Mouse (Mus musculus): ENCODE measurements at regions not wholly inside any gene's neighbourhood (a gene's known extent, or its start where the extent isn't known, plus 50 kb on each side); places are given as distances from the start of the nearest gene placed in this dataset.

GRCm38 (mm10) chr10:70866737-70867136, 211.0 kb upstream of the Phyhipl start:
- Histone ChIP-seq H3K9me3 (replicated peaks) (no peaks in the 10 kb centered on the region), H3K4me3 (no peak overlapping the region), H3K36me3 (no peaks in the 10 kb centered on the region), H3K4me1 (replicated peaks) (no peaks in the 10 kb centered on the region), H3K27me3 (replicated peaks) (no peaks in the 10 kb centered on the region), H3K4me2 (no peak overlapping the region), H3K9ac (no peak overlapping the region), H3K27ac (ENCODE audit: poor library complexity, severe bottlenecking) (no peak overlapping the region)
- WGBS = 90% methylated on average over 2 of the region's 2 CpGs
- ATAC-seq (ENCODE audit: insufficient number of reproducible peaks, low FRiP score) = no peak

GRCm38 (mm10) chr10:70864650-70865049, 208.9 kb upstream of the Phyhipl start:
- no peaks in the 10 kb centered on the region for H3K27me3 ChIP-seq (replicated peaks)

GRCm38 (mm10) chr10:70862022-70862335, 206.2 kb upstream of the Phyhipl start:
- H3K27ac ChIP-seq (ENCODE audit: poor library complexity, severe bottlenecking) = no peak overlapping the region
- H3K9ac ChIP-seq = no peak overlapping the region
- 53% methylated on average over 4 of the region's 4 CpGs for WGBS
- H3K4me1 ChIP-seq (replicated peaks) = no peaks in the 10 kb centered on the region
- ATAC-seq (ENCODE audit: insufficient number of reproducible peaks, low FRiP score) = no peak
- no peak overlapping the region for H3K4me3 ChIP-seq
- H3K27me3 ChIP-seq (replicated peaks) = no peaks in the 10 kb centered on the region
- no peaks in the 10 kb centered on the region for H3K36me3 ChIP-seq
- no peak overlapping the region for H3K4me2 ChIP-seq
- no peaks in the 10 kb centered on the region for H3K9me3 ChIP-seq (replicated peaks)

More at GRCm38 (mm10) chr10:70864650-70865049, 208.9 kb upstream of the Phyhipl start:
- no peak overlapping the region for H3K9ac ChIP-seq
- H3K27ac ChIP-seq (ENCODE audit: poor library complexity, severe bottlenecking) = no peak overlapping the region
- H3K36me3 ChIP-seq = no peaks in the 10 kb centered on the region
- 86% methylated on average over 5 of the region's 5 CpGs for WGBS
- no peaks in the 10 kb centered on the region for H3K9me3 ChIP-seq (replicated peaks)
- H3K4me1 ChIP-seq (replicated peaks) = no peaks in the 10 kb centered on the region
- H3K4me2 ChIP-seq = no peak overlapping the region
- no peak overlapping the region for H3K4me3 ChIP-seq
- ATAC-seq (ENCODE audit: insufficient number of reproducible peaks, low FRiP score) = no peak

GRCm38 (mm10) chr10:70861131-70862021, 205.6 kb upstream of the Phyhipl start:
- Histone ChIP-seq H3K36me3 (no peaks in the 10 kb centered on the region), H3K9me3 (replicated peaks) (no peaks in the 10 kb centered on the region), H3K4me2 (no peak overlapping the region), H3K27me3 (replicated peaks) (no peaks in the 10 kb centered on the region), H3K4me3 (no peak overlapping the region), H3K4me1 (replicated peaks) (no peaks in the 10 kb centered on the region), H3K9ac (no peak overlapping the region), H3K27ac (ENCODE audit: poor library complexity, severe bottlenecking) (no peak overlapping the region)
- no peak for ATAC-seq (ENCODE audit: insufficient number of reproducible peaks, low FRiP score)
- WGBS = 52% methylated on average over 10 of the region's 10 CpGs

- Histone ChIP-seq H3K27ac (ENCODE audit: poor library complexity, severe bottlenecking) (no peak overlapping the region), H3K36me3 (no peaks in the 10 kb centered on the region), H3K9me3 (replicated peaks) (no peaks in the 10 kb centered on the region), H3K4me1 (replicated peaks) (no peaks in the 10 kb centered on the region), H3K4me2 (no peak overlapping the region), H3K4me3 (no peak overlapping the region), H3K27me3 (replicated peaks) (no peaks in the 10 kb centered on the region), H3K9ac (no peak overlapping the region)
- 69% methylated on average over 14 of the region's 14 CpGs for WGBS
- no peak for ATAC-seq (ENCODE audit: insufficient number of reproducible peaks, low FRiP score)
Measured at GRCm38 (mm10) chr10:70857155-70857820, 201.5 kb upstream of the Phyhipl start.

- Histone ChIP-seq H3K9me3 (replicated peaks) (no peaks in the 10 kb centered on the region), H3K4me3 (no peak overlapping the region), H3K4me2 (no peak overlapping the region), H3K9ac (no peak overlapping the region), H3K27ac (ENCODE audit: poor library complexity, severe bottlenecking) (no peak overlapping the region), H3K36me3 (no peaks in the 10 kb centered on the region), H3K27me3 (replicated peaks) (no peaks in the 10 kb centered on the region), H3K4me1 (replicated peaks) (no peaks in the 10 kb centered on the region)
- WGBS = 77% methylated on average over 8 of the region's 8 CpGs
- ATAC-seq (ENCODE audit: insufficient number of reproducible peaks, low FRiP score) = no peak
Measured at GRCm38 (mm10) chr10:70855948-70856347, 200.2 kb upstream of the Phyhipl start.

- H3K27ac ChIP-seq (ENCODE audit: poor library complexity, severe bottlenecking) = no peak overlapping the region
- H3K4me2 ChIP-seq = no peak overlapping the region
- no peaks in the 10 kb centered on the region for H3K36me3 ChIP-seq
- no peaks in the 10 kb centered on the region for H3K4me1 ChIP-seq (replicated peaks)
- H3K9ac ChIP-seq = no peak overlapping the region
- H3K4me3 ChIP-seq = no peak overlapping the region
- no peaks in the 10 kb centered on the region for H3K27me3 ChIP-seq (replicated peaks)
- WGBS = 83% methylated on average over 4 of the region's 4 CpGs
- H3K9me3 ChIP-seq (replicated peaks) = no peaks in the 10 kb centered on the region
- ATAC-seq (ENCODE audit: insufficient number of reproducible peaks, low FRiP score) = no peak
Measured at GRCm38 (mm10) chr10:70853614-70854013, 197.8 kb upstream of the Phyhipl start.

- no peaks in the 10 kb centered on the region for H3K4me1 ChIP-seq (replicated peaks)
- no peaks in the 10 kb centered on the region for H3K36me3 ChIP-seq
- peaks cover 11% of the 10 kb centered on the region; the same call in 1 of the 2 replicates for H3K9me3 ChIP-seq (replicated peaks)
- 90% methylated on average over 5 of the region's 5 CpGs for WGBS
- H3K27ac ChIP-seq (ENCODE audit: poor library complexity, severe bottlenecking) = no peak overlapping the region
- no peak overlapping the region for H3K9ac ChIP-seq
- no peak overlapping the region for H3K4me2 ChIP-seq
- no peaks in the 10 kb centered on the region for H3K27me3 ChIP-seq (replicated peaks)
- no peak overlapping the region for H3K4me3 ChIP-seq
- no peak for ATAC-seq (ENCODE audit: insufficient number of reproducible peaks, low FRiP score)
Measured at GRCm38 (mm10) chr10:70848141-70848540, 192.4 kb upstream of the Phyhipl start.

GRCm38 (mm10) chr10:70847341-70847882, 191.6 kb upstream of the Phyhipl start:
- no peak for ATAC-seq (ENCODE audit: insufficient number of reproducible peaks, low FRiP score)
- no peak overlapping the region for H3K9ac ChIP-seq

GRCm38 (mm10) chr10:70846281-70847168, 190.8 kb upstream of the Phyhipl start:
- peaks cover 11% of the 10 kb centered on the region; the same call in 1 of the 2 replicates for H3K9me3 ChIP-seq (replicated peaks)
- WGBS = 73% methylated on average over 10 of the region's 10 CpGs
- H3K4me3 ChIP-seq = no peak overlapping the region
- H3K9ac ChIP-seq = no peak overlapping the region
- no peak for ATAC-seq (ENCODE audit: insufficient number of reproducible peaks, low FRiP score)
- H3K27ac ChIP-seq (ENCODE audit: poor library complexity, severe bottlenecking) = no peak overlapping the region
- H3K36me3 ChIP-seq = no peaks in the 10 kb centered on the region
- H3K4me2 ChIP-seq = no peak overlapping the region
- no peaks in the 10 kb centered on the region for H3K27me3 ChIP-seq (replicated peaks)
- H3K4me1 ChIP-seq (replicated peaks) = no peaks in the 10 kb centered on the region

More at GRCm38 (mm10) chr10:70847341-70847882, 191.6 kb upstream of the Phyhipl start:
- WGBS = 64% methylated on average over 3 of the region's 3 CpGs
- H3K27me3 ChIP-seq (replicated peaks) = no peaks in the 10 kb centered on the region
- no peak overlapping the region for H3K4me3 ChIP-seq
- no peaks in the 10 kb centered on the region for H3K36me3 ChIP-seq
- no peaks in the 10 kb centered on the region for H3K4me1 ChIP-seq (replicated peaks)
- H3K4me2 ChIP-seq = no peak overlapping the region
- peaks cover 11% of the 10 kb centered on the region; the same call in 1 of the 2 replicates for H3K9me3 ChIP-seq (replicated peaks)
- no peak overlapping the region for H3K27ac ChIP-seq (ENCODE audit: poor library complexity, severe bottlenecking)
